Mouse (Mus musculus) ES-Bruce4 (cell line): Measurements from ENCODE around the gene Slc16a6. TPM values are rescaled to one million over a fixed set of nuclear protein-coding genes. Genes with fewer than 3 reads are reported as not detected.
A peak's percentile ranks its signal among the peaks of the same experiment; 100 is the strongest.

Experiments used
- H3K27ac ChIP-seq: 2 replicates; pipeline ENCODE4 v1.5.1; 2012; ENCODE audit warnings: low read length, inconsistent platforms; ENCODE audit not compliant: insufficient read depth
- H3K27me3 ChIP-seq: 2 replicates; pipeline ENCODE4 v1.6.1; 2012; ENCODE audit warnings: mild to moderate bottlenecking, low read length, inconsistent platforms; ENCODE audit not compliant: control insufficient read depth, poor library complexity, insufficient read depth, severe bottlenecking
- H3K36me3 ChIP-seq: 2 replicates; pipeline ENCODE4 v1.6.1; 2012; ENCODE audit warnings: inconsistent platforms, mild to moderate bottlenecking, low read length, moderate library complexity; ENCODE audit not compliant: control insufficient read depth, poor library complexity, insufficient read depth, severe bottlenecking
- H3K4me1 ChIP-seq: one replicate; pipeline ENCODE4 v1.8.1; 2011; ENCODE audit warnings: low read length; ENCODE audit not compliant: control insufficient read depth, insufficient read depth
- H3K4me3 ChIP-seq: 2 replicates; pipeline ENCODE4 v1.5.1; 2011; ENCODE audit warnings: low read depth, mild to moderate bottlenecking, low read length
- H3K9ac ChIP-seq: 2 replicates; pipeline ENCODE4 v1.6.1; 2012; ENCODE audit warnings: low read depth, mild to moderate bottlenecking, inconsistent platforms; ENCODE audit not compliant: poor library complexity, severe bottlenecking
- H3K9me3 ChIP-seq: replicated peaks from 2 replicates; pipeline ENCODE4 v1.6.1; 2012; ENCODE audit warnings: mild to moderate bottlenecking, low read length, inconsistent platforms; ENCODE audit not compliant: control insufficient read depth, poor library complexity, insufficient read depth, severe bottlenecking
- CTCF ChIP-seq: IDR thresholded peaks from one replicate; pipeline ENCODE4 v1.8.1; 2011; ENCODE audit warnings: low read depth, low read length
- EP300 ChIP-seq: IDR thresholded peaks from 2 replicates; pipeline ENCODE4 v1.6.1; 2011; ENCODE audit warnings: low read depth, low read length; ENCODE audit not compliant: insufficient read depth
- POLR2A ChIP-seq: IDR thresholded peaks from one replicate; pipeline ENCODE4 v1.8.1; 2011; ENCODE audit warnings: low read length; ENCODE audit not compliant: insufficient read depth
- polyA plus RNA-seq: library from polyadenylated mRNA; stranded (reverse); fragments of >200 nt; gene quantifications from 2 replicates; pipeline ENCODE4 v1.2.4, GENCODE M21; 2011; ENCODE audit warnings: low read depth; ENCODE audit not compliant: missing spikeins, insufficient read depth, insufficient read length

Slc16a6 gene
- polyA plus RNA-seq, 1 experiment: 14.7 TPM

- Histone ChIP-seq H3K4me1 (no peaks in the 10 kb centered on the region), H3K27ac (no peak overlapping the region), H3K9me3 (no peaks in the 10 kb centered on the region), H3K4me3 (peak overlapping the region; percentile 55), H3K36me3 (peaks cover 5% of the 10 kb centered on the region), H3K9ac (peak overlapping the region; percentile 49), H3K27me3 (no peaks in the 10 kb centered on the region)
- no peak for TF ChIP-seq POLR2A
- TF ChIP-seq CTCF: no peak
- TF ChIP-seq EP300: no peak
These were observed 33.5 kb downstream of the Slc16a6 start for GRCm38 (mm10) chr11:109439829-109440340.

- TF ChIP-seq EP300 (no peak), CTCF (no peak), POLR2A (no peak)
- Histone ChIP-seq H3K4me1 (no peaks in the 10 kb centered on the region), H3K9me3 (no peaks in the 10 kb centered on the region), H3K27ac (no peak overlapping the region), H3K36me3 (peaks cover 9% of the 10 kb centered on the region), H3K4me3 (no peak overlapping the region), H3K27me3 (no peaks in the 10 kb centered on the region), H3K9ac (peak overlapping the region; percentile 49; the same call in 1 of the 2 replicates)
These were observed 34.2 kb downstream of the Slc16a6 start for GRCm38 (mm10) chr11:109439209-109439608.

- no peaks in the 10 kb centered on the region for H3K9me3 ChIP-seq
- no peak overlapping the region for H3K4me3 ChIP-seq
- H3K36me3 ChIP-seq: peaks cover 10% of the 10 kb centered on the region
- H3K27me3 ChIP-seq: no peaks in the 10 kb centered on the region
- H3K9ac ChIP-seq: no peak overlapping the region
- TF ChIP-seq CTCF: no peak
- no peak overlapping the region for H3K27ac ChIP-seq
- no peaks in the 10 kb centered on the region for H3K4me1 ChIP-seq
These were observed 36.5 kb downstream of the Slc16a6 start for GRCm38 (mm10) chr11:109436889-109437288.

- TF ChIP-seq CTCF (no peak), POLR2A (no peak), EP300 (no peak)
- Histone ChIP-seq H3K9ac (no peak overlapping the region), H3K36me3 (peaks cover 19% of the 10 kb centered on the region), H3K27me3 (no peaks in the 10 kb centered on the region), H3K9me3 (no peaks in the 10 kb centered on the region), H3K4me3 (no peak overlapping the region), H3K27ac (no peak overlapping the region), H3K4me1 (no peaks in the 10 kb centered on the region)
These were observed 39.1 kb downstream of the Slc16a6 start for GRCm38 (mm10) chr11:109434233-109434798.

- no peak overlapping the region for H3K9ac ChIP-seq
- H3K9me3 ChIP-seq: peaks cover 1% of the 10 kb centered on the region; the same call in 1 of the 2 replicates
- H3K4me1 ChIP-seq: no peaks in the 10 kb centered on the region
- peaks cover 18% of the 10 kb centered on the region for H3K36me3 ChIP-seq
- no peak overlapping the region for H3K4me3 ChIP-seq
- no peak overlapping the region for H3K27ac ChIP-seq
- TF ChIP-seq CTCF: no peak
- no peak for TF ChIP-seq EP300
- TF ChIP-seq POLR2A: no peak
- no peaks in the 10 kb centered on the region for H3K27me3 ChIP-seq
These were observed 46.0 kb downstream of the Slc16a6 start for GRCm38 (mm10) chr11:109427353-109427752.

- TF ChIP-seq POLR2A (no peak), EP300 (no peak), CTCF (no peak)
- no peaks in the 10 kb centered on the region for H3K4me1 ChIP-seq
- H3K36me3 ChIP-seq: peaks cover 18% of the 10 kb centered on the region
- peak overlapping the region; percentile 75 for H3K4me3 ChIP-seq
- peaks cover 4% of the 10 kb centered on the region; the same call in 1 of the 2 replicates for H3K9me3 ChIP-seq
- peak overlapping the region; percentile 75 for H3K9ac ChIP-seq
- peak overlapping the region; percentile 31 for H3K27ac ChIP-seq
- H3K27me3 ChIP-seq: no peaks in the 10 kb centered on the region
These were observed 47.2 kb downstream of the Slc16a6 start for GRCm38 (mm10) chr11:109426272-109426586.
